Mouse (Mus musculus) heart, adult 2 months (tissue): ENCODE data around the gene Papss2.

Experiments used
- CTCF ChIP-seq: fragments of 200-600 bp; IDR thresholded peaks from 2 replicates; pipeline ENCODE4 v1.8.1; 2022; ENCODE audit warnings: antibody characterized with exemption, mild to moderate bottlenecking, moderate library complexity
- POLR2A ChIP-seq: fragments of 200-500 bp; IDR thresholded peaks from 2 replicates; pipeline ENCODE4 v1.6.1; 2011; ENCODE audit warnings: mild to moderate bottlenecking, low read depth, low read length, control low read depth; ENCODE audit not compliant: insufficient read depth

GRCm38 (mm10) chr19:32619739-32620138 lies 24.1 kb downstream of the Papss2 start:
- no peak for TF ChIP-seq POLR2A
- no peak for TF ChIP-seq CTCF
